Mouse (Mus musculus) spleen, adult 2 months (tissue): ENCODE results near the gene Gpc6. TPM values are rescaled to one million over a fixed set of nuclear protein-coding genes. Genes with fewer than 3 reads are reported as not detected.

Experiments used
- DNase-seq, 2 experiments: peaks; one replicate each; pipeline versions ENCODE4 v3.0.0 to v3.0.0-alpha.2; 2012 to 2021; ENCODE audit warnings: low spot score in 2 of 2, low read depth in 1 of 2
- H3K27ac ChIP-seq: fragments of 200-500 bp; 2 replicates; pipeline ENCODE4 v1.5.1; 2012; ENCODE audit warnings: low read length, inconsistent platforms; ENCODE audit not compliant: insufficient read depth
- H3K27me3 ChIP-seq: fragments of 200-500 bp; 2 replicates; pipeline ENCODE4 v1.6.1; 2012; ENCODE audit warnings: mild to moderate bottlenecking, moderate library complexity, low read length, inconsistent platforms; ENCODE audit not compliant: control insufficient read depth, insufficient read depth
- H3K36me3 ChIP-seq: fragments of 200-500 bp; 2 replicates; pipeline ENCODE4 v1.6.1; 2012; ENCODE audit warnings: mild to moderate bottlenecking, low read length, inconsistent platforms; ENCODE audit not compliant: control insufficient read depth, insufficient read depth
- H3K4me1 ChIP-seq: fragments of 200-500 bp; 2 replicates; pipeline ENCODE4 v1.6.1; 2011; ENCODE audit warnings: inconsistent platforms; ENCODE audit not compliant: control insufficient read depth, insufficient read depth, insufficient read length
- H3K4me3 ChIP-seq: fragments of 200-500 bp; 2 replicates; pipeline ENCODE4 v1.5.1; 2011; ENCODE audit warnings: mild to moderate bottlenecking, inconsistent platforms; ENCODE audit not compliant: insufficient read depth, insufficient read length; ENCODE audit errors: extremely low read depth
- CTCF ChIP-seq: fragments of 200-500 bp; IDR thresholded peaks from 2 replicates; pipeline ENCODE4 v1.5.1; 2011; ENCODE audit warnings: mild to moderate bottlenecking, inconsistent platforms; ENCODE audit not compliant: insufficient read depth, insufficient read length, insufficient replicate concordance; ENCODE audit errors: extremely low read depth
- POLR2A ChIP-seq: fragments of 200-500 bp; IDR thresholded peaks from 2 replicates; pipeline ENCODE4 v1.6.1; 2011; ENCODE audit warnings: low read depth, low read length, inconsistent platforms
- WGBS: fragments of 180-500 bp; shearing (Covaris S2); methylation state at CpG from one replicate; pipeline ENCODE4 v1.1.7; 2018; 5-methylcytosine and 5-hydroxymethylcytosine counted together
- polyA plus RNA-seq: library from polyadenylated mRNA; depleted of rRNA; stranded (reverse); fragments of >200 nt; gene quantifications from 2 replicates; pipeline ENCODE4 v1.2.3, GENCODE M21; 2012

The Gpc6 gene
- polyA plus RNA-seq, 1 experiment, result 0.67 TPM

DNA sequence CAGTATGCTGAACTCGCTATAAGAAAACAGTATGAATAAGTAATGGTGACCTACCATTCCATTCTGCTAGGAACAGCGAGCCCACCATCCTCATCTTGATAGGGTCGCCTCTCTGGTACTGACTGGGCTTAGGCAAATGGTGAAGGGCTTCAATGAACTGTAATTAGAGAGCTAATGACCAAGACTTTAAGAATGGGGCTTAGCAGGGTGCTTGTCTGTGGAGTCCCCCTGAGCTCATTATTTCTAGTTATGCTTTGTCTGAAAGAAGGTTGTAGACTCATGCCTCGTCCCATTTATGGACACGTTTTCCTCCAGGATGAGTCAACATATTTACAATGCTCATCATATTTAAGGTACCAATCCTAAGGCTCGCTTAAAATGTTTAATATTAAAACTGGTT, 313.1 kb downstream of the Gpc6 start:
- H3K4me1 ChIP-seq, result no peaks in the 10 kb centered on the region
- no peak for DNase-seq
- H3K36me3 ChIP-seq, result no peaks in the 10 kb centered on the region
- H3K27me3 ChIP-seq, result no peaks in the 10 kb centered on the region
- no peak overlapping the region for H3K27ac ChIP-seq
- TF ChIP-seq POLR2A (no peak), CTCF (no peak)
- H3K4me3 ChIP-seq, result no peak overlapping the region
- WGBS, result 87% methylated on average over 6 of the region's 6 CpGs

DNA sequence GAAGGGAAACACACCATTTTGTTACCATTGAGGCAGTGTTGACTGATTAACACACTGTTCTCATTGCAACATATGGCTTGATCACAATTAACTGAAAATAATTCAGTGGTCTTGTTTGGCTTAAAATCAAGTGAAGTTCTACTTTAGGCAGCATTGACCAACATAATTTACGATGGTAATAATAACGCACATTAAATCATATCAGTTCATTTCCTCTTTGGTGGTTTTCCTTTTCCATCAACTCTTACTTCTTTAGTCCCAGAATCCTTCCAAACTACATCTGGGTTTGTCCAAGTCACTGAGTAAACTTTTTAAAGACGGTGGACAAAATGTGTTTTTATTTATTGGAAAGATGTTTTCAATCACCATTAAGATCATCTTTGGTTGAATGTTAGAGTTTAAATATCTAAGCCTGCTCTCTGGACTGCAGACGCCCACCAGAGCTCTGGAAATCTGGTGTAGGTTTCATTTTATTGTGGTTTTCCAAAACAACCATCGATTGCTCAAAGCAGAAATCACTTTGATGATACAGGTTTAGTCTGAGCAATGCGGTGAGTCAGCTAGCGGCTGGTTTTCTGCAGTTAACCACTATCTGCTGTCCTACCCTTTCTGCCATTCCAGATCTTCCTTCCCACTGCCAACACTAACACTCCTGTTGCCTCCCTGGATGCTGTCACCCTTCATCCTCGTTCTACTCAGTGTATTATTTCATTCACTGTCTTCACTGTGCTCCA, 314.7 kb downstream of the Gpc6 start:
- Histone ChIP-seq H3K4me3 (no peak overlapping the region), H3K4me1 (no peaks in the 10 kb centered on the region), H3K27ac (no peak overlapping the region), H3K27me3 (no peaks in the 10 kb centered on the region), H3K36me3 (no peaks in the 10 kb centered on the region)
- WGBS, result 77% methylated on average over 8 of the region's 8 CpGs
- TF ChIP-seq CTCF (no peak), POLR2A (no peak)
- DNase-seq, result no peak

GRCm38 (mm10) chr14:117245631-117246030, 320.5 kb downstream of the Gpc6 start:
- Histone ChIP-seq H3K27ac (no peak overlapping the region), H3K4me1 (no peaks in the 10 kb centered on the region), H3K27me3 (no peaks in the 10 kb centered on the region), H3K36me3 (no peaks in the 10 kb centered on the region), H3K4me3 (no peak overlapping the region)
- TF ChIP-seq CTCF, result no peak
- TF ChIP-seq POLR2A, result no peak
- WGBS, result 97% methylated on average over 3 of the region's 3 CpGs
- DNase-seq, result no peak

- DNase-seq, result no peak
- Histone ChIP-seq H3K27me3 (no peaks in the 10 kb centered on the region), H3K27ac (no peak overlapping the region), H3K4me1 (no peaks in the 10 kb centered on the region), H3K4me3 (no peak overlapping the region), H3K36me3 (no peaks in the 10 kb centered on the region)
- WGBS, result 77% methylated on average over 4 of the region's 4 CpGs
- TF ChIP-seq CTCF, result no peak
- no peak for TF ChIP-seq POLR2A
Observed at GRCm38 (mm10) chr14:117256192-117256591, 331.1 kb downstream of the Gpc6 start.

DNA sequence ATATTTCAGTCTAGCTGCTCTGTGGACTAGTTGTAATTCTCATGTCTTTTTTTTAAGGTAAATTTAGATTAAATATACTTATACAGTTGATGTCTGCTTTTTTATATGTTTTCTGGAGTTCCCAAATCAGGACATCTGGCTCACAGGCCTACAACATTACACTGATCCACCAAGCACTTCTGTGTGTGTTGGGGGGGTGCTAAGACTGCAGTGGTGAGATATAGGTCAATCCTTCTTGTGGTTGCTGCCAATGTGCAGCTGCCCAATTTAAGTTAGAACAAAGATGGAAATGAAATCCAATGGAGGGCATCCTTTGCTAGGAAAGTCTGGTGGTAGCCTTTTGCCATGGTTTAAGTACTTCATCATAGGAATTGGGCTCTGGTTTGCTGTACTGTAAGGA, 340.5 kb downstream of the Gpc6 start:
- H3K36me3 ChIP-seq, result no peaks in the 10 kb centered on the region
- no peaks in the 10 kb centered on the region for H3K27me3 ChIP-seq
- DNase-seq, result no peak
- no peak overlapping the region for H3K4me3 ChIP-seq
- no peaks in the 10 kb centered on the region for H3K4me1 ChIP-seq
- no peak overlapping the region for H3K27ac ChIP-seq
- TF ChIP-seq POLR2A (no peak), CTCF (no peak)

- Histone ChIP-seq H3K4me3 (no peak overlapping the region), H3K36me3 (no peaks in the 10 kb centered on the region), H3K27ac (no peak overlapping the region), H3K27me3 (no peaks in the 10 kb centered on the region), H3K4me1 (no peaks in the 10 kb centered on the region)
- no peak for DNase-seq
- 60% methylated on average over 3 of the region's 3 CpGs for WGBS
- TF ChIP-seq POLR2A (no peak), CTCF (no peak)
Observed at GRCm38 (mm10) chr14:117267823-117268601, 342.9 kb downstream of the Gpc6 start.

DNA sequence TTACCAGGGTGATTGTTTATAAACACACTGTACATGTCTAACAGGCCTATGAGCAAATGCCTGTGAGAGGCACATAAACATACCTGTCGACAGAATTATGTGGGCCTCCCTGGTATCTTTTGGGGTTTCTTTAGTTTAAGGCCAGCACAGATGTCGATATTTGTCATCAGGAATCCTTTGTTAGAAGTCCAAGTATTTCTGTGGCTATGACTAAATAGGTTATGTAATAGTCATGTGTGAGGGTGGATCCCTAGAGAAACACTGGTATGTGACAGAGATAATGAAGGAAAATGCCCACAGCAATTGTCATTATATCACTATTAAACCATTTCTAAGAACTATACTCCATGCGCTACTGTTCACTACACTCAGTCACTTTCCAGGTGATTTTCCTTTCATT, 358.5 kb downstream of the Gpc6 start:
- no peak for DNase-seq
- Histone ChIP-seq H3K4me1 (no peaks in the 10 kb centered on the region), H3K36me3 (no peaks in the 10 kb centered on the region), H3K4me3 (no peak overlapping the region), H3K27me3 (no peaks in the 10 kb centered on the region), H3K27ac (no peak overlapping the region)
- 92% methylated on average over 3 of the region's 3 CpGs for WGBS
- TF ChIP-seq POLR2A (no peak), CTCF (no peak)
